Mouse (Mus musculus) megakaryocyte, embryonic 14.5 days (primary cell): ENCODE measurements around the gene Hdac7.

Experiments used
- FLI1 ChIP-seq: IDR thresholded peaks from 2 replicates; pipeline ENCODE4 v1.6.1; 2012; ENCODE audit warnings: low read length, inconsistent platforms, mixed read lengths
- GATA1 ChIP-seq: IDR thresholded peaks from 3 replicates; pipeline ENCODE4 v1.6.1; 2012; ENCODE audit warnings: mixed read lengths, low read length, inconsistent platforms, borderline replicate concordance

GRCm38 (mm10) chr15:97887541-97888016 lies 43.3 kb upstream of the Hdac7 start:
- TF ChIP-seq GATA1 (no peak), FLI1 (no peak)
